In genomic region chr15:96926660-96927059, GRCm38 (mm10) we compare ENCODE assay signal across 27 mouse cellular contexts.
"Had no signal": no experiment of that assay in that cellular context is flagged by ENCODE, and none has a peak within 500 bp of the region (broad histone marks: within the 10 kb centered on the region; RNA-seq: fewer than 3 reads in every experiment).

No protein-coding gene starts in this region.

- H3K36me3 ChIP-seq: embryonic facial prominence, embryonic 10.5 days; embryonic facial prominence, embryonic 12.5 days; embryonic facial prominence, embryonic 13.5 days; embryonic facial prominence, embryonic 15.5 days; forebrain, embryonic 10.5 days; forebrain, embryonic 12.5 days; forebrain, embryonic 15.5 days had no signal

- H3K4me3 ChIP-seq: embryonic facial prominence, embryonic 10.5 days; embryonic facial prominence, embryonic 12.5 days; embryonic facial prominence, embryonic 13.5 days; embryonic facial prominence, embryonic 15.5 days; erythroblast, embryonic 14.5 days; forebrain, embryonic 10.5 days; forebrain, embryonic 12.5 days; forebrain, embryonic 13.5 days; forebrain, embryonic 15.5 days; gastrocnemius, adult 2 months; heart, adult 2 months had no signal

- H3K9me3 ChIP-seq: embryonic facial prominence, embryonic 10.5 days; embryonic facial prominence, embryonic 12.5 days; embryonic facial prominence, embryonic 13.5 days; embryonic facial prominence, embryonic 15.5 days; forebrain, embryonic 10.5 days; forebrain, embryonic 12.5 days; forebrain, embryonic 13.5 days; forebrain, embryonic 15.5 days had no signal

- H3K4me2 ChIP-seq: embryonic facial prominence, embryonic 12.5 days; embryonic facial prominence, embryonic 13.5 days; embryonic facial prominence, embryonic 15.5 days; forebrain, embryonic 12.5 days; forebrain, embryonic 13.5 days; forebrain, embryonic 15.5 days had no signal

- DNase-seq: cerebellum, adult 9-10 months; cerebellum, adult 9-11 months; cerebellum, postnatal 10 days; cerebellum, postnatal 14 days; cerebellum, postnatal 25 days; cerebellum, postnatal 36 days; embryo, embryonic 11 days; forebrain, postnatal 0 days; gastrocnemius, adult 2 months; gastrocnemius, postnatal 10 days; gastrocnemius, postnatal 14 days; gastrocnemius, postnatal 25 days; gastrocnemius, postnatal 36 days; heart, adult 11 months; heart, adult 18-20 months; heart, adult 2 months had no signal

- H3K27ac ChIP-seq: embryonic facial prominence, embryonic 10.5 days; embryonic facial prominence, embryonic 12.5 days; embryonic facial prominence, embryonic 13.5 days; embryonic facial prominence, embryonic 15.5 days; forebrain, embryonic 10.5 days; forebrain, embryonic 12.5 days; forebrain, embryonic 13.5 days; forebrain, embryonic 15.5 days; gastrocnemius, adult 2 months; heart, adult 2 months had no signal

- H3K4me1 ChIP-seq: embryonic facial prominence, embryonic 10.5 days; embryonic facial prominence, embryonic 12.5 days; embryonic facial prominence, embryonic 13.5 days; embryonic facial prominence, embryonic 15.5 days; forebrain, embryonic 10.5 days; forebrain, embryonic 12.5 days; forebrain, embryonic 13.5 days; forebrain, embryonic 15.5 days had no signal

- H3K9ac ChIP-seq: embryonic facial prominence, embryonic 12.5 days; embryonic facial prominence, embryonic 13.5 days; embryonic facial prominence, embryonic 15.5 days; forebrain, embryonic 12.5 days; forebrain, embryonic 13.5 days; forebrain, embryonic 15.5 days; forebrain, postnatal 0 days had no signal

- H3K27me3 ChIP-seq: embryonic facial prominence, embryonic 12.5 days; embryonic facial prominence, embryonic 13.5 days; embryonic facial prominence, embryonic 15.5 days; forebrain, embryonic 12.5 days; forebrain, embryonic 13.5 days; forebrain, embryonic 15.5 days had no signal

- ATAC-seq: forebrain, embryonic 13.5 days; forebrain, embryonic 14.5 days; forebrain, embryonic 15.5 days; forebrain, embryonic 16.5 days; forebrain, postnatal 0 days had no signal
